Mouse (Mus musculus) cerebellum, adult 9-11 months (tissue): Measurements from ENCODE around the gene Nfkbie.

Experiments used
- DNase-seq: peaks from one replicate; pipeline ENCODE4 v3.0.0; 2022

Gene Nfkbie

GRCm38 (mm10) chr17:45555452-45556106 lies at the start of gene Nfkbie:
Gene Nfkbie (plus strand): TSS chr17:45555703.
- DNase-seq, result peak; percentile 93

GRCm38 (mm10) chr17:45505941-45506465 lies 49.5 kb upstream of the Nfkbie start:
- peak; percentile 66 for DNase-seq

DNA sequence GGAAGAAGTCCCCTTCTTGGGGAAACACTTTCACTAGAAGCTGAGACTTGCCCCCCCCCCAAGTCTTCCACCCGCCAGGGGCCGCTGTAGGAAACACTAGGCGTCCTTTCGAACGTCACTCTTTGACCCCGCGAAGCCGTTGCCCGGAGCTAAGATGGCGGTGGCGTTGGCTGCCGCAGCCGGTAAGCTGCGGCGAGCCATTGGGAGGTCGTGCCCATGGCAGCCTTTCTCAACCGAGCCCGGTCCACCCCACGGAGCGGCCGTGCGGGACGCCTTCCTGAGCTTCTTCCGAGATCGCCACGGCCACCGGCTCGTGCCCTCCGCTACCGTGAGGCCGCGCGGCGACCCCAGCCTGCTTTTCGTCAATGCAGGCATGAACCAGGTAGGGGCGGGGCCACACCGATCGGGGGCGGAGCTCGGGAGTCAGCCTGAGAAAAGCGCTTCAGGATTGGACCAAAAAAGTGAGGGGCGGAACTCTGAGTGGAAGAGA lies 48.8 kb upstream of the Nfkbie start, which contains the start of gene Aars2:
TSS of gene Aars2 (plus strand) at position 142 of the 490 bp plus-strand sequence.
- peak; percentile 93 for DNase-seq

- DNase-seq, result no peak
Measured at GRCm38 (mm10) chr17:45510871-45511270, 44.6 kb upstream of the Nfkbie start.

DNA sequence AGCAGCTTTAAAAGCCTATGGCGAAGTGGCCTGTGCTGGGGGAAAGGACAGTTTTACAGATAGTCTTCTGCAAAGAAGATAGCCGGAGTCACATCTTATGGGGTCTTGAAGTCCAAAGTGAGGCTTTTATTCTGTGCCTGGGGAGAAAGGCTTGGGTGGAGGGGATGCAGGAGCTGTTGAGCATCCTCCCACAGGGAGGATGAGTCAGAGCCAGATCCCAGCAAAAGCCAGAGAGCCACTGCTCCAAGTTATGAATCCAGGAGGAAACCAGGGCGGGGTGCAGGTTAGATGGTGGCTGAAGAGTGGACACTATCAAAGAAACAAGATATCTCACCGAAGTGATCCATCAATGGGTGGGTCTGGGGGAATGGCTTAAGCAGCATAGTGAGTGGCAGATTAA lies 43.7 kb upstream of the Nfkbie start:
- no peak for DNase-seq

GRCm38 (mm10) chr17:45515204-45515726 lies 40.2 kb upstream of the Nfkbie start:
- peak; percentile 61 for DNase-seq

DNA sequence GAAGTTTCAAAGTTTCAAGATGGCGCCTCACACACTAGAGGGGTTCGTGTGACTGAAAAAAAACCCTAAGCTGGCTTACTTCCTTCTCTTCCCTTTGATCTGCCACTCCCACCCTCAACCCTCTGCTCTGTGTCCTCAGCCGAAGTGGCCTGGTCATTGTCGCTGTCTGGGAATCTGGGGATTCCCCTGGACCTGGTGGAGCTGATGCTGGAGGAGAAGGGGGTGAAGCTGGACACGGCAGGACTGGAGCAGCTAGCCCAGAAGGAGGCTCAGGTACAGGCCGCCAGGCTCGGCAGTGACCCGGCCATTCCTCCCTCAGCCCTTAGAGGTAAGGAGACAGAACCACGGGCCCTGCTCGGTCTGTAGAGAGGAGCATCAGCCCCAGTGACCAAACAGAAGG lies 39.7 kb upstream of the Nfkbie start:
- DNase-seq, result peak; percentile 55

DNA sequence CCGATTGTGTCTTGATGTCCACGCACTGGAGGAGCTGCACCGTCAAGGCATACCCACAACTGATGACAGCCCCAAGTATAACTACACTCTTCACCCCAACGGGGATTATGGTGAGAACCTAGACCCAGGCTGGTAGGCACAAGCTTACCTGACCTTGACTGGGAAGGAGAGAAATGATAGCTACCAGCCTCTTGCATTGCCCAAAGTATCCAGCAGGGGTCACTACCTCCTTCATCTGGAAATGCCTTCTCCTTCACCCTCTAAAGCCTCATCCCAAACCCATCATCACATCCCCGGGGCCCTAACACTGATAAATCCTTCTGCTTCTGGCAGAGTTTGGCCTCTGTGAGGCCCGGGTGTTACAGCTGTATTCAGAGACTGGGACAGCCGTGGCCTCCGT lies 39.0 kb upstream of the Nfkbie start:
- DNase-seq, result peak; percentile 90

GRCm38 (mm10) chr17:45517135-45517534 lies 38.4 kb upstream of the Nfkbie start:
- peak; percentile 68 for DNase-seq

- DNase-seq, result peak; percentile 69
Measured at GRCm38 (mm10) chr17:45517549-45518215, 37.8 kb upstream of the Nfkbie start.

DNA sequence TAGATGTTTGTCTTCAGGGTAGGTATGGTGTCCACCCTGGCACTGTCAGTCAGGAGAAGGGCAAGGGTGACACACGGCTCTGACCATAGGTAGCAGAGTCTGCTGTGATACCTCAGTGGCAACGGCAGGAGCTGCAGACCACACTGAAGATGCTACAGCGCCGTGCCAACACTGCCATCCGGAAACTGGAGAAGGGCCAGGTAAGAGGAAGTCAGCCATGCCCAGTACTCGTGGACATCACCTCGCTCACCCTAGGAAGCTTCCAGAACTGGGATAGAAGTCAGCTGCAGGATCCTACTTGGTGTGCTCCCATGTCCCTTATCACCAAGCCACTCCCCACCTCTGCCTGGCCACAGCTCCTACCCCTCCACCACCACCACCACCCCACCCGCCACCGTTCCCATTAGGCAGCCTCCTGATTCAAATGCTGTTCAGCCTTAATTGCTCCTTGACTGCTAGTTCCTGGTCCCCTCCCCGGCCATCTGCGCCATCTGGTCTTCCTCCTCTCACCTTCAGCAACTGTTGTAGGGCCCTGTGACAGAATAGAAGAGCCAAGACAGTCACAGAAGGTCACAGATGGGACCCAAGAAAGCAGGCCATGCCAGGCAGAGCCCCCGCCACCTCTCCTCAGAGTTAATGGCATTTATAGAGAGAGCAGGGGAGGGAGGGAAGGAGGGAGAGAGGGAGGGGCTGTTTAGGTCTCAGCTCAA lies 36.6 kb upstream of the Nfkbie start:
- DNase-seq, result peak; percentile 96

GRCm38 (mm10) chr17:45520136-45520535 lies 35.4 kb upstream of the Nfkbie start:
- peak; percentile 69 for DNase-seq

DNA sequence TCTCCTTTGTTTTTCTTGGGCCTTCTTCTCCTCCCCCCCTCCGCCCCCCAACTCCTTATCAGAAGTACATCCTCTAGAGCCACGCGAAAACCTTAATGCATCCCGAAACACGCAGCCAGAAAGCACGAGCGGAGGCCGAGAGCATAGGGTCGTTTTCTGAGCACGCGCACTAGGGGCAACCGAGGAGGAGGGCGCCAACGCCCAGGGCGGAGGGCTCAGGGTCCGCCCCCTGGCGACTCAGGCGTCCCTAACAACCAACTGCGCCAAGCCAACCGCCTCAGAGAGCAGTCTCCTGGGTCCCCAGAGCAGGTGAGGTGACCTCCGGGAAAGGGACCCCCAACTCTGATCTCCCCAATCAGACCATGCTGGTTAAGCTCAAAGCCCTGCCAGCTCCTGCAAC lies 32.2 kb upstream of the Nfkbie start, which contains the start of gene Tcte1:
TSS of gene Tcte1 (plus strand) at position 172 of the 400 bp plus-strand sequence.
- no peak for DNase-seq

DNA sequence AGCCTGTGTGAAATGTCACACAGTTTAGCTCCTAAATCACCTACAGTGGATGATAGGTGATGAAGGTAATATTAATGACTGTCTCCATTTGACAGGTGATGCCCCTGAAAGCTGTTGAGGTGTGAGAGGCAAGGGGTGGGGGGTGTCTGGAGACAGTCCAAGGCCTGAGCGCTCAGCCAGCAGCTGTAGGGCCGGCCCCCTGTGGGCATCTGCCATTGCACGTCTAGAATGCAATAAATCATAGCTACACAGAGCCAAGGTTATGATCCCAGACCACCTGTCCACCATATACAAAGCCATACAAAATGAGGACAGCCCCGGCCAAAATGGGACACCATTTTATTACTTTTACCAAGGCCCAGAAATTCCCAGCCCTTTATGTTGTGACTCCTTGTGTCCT lies 30.5 kb upstream of the Nfkbie start:
- peak; percentile 69 for DNase-seq

GRCm38 (mm10) chr17:45526571-45526970 lies 28.9 kb upstream of the Nfkbie start:
- peak; percentile 78 for DNase-seq

DNA sequence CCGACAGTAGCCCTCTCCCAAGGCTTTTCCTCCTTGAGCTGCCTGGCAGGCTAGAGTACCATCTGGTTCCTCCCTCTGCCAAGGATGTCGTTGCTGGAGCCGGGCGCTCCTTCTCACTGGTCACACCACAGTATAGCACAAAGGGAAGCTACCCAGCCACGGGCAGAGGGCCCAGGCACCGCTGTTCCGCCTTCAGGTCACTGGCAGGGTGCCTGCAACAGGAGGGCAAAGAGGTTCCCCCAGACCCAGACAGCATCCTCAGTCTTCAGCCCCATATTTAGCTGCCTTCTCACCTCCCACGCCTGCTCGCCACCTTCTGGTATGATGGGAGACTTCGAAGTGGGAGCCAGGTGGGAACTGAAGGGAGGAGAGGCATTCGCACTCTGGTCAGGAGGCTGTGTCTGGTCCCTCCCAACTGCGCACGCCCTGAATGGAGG lies 25.1 kb upstream of the Nfkbie start:
- DNase-seq, result peak; percentile 95

- peak; percentile 50 for DNase-seq
Measured at GRCm38 (mm10) chr17:45532896-45533295, 22.6 kb upstream of the Nfkbie start.

GRCm38 (mm10) chr17:45536264-45536663 lies 19.2 kb upstream of the Nfkbie start:
- no peak for DNase-seq

GRCm38 (mm10) chr17:45538394-45538793 lies 17.1 kb upstream of the Nfkbie start:
- DNase-seq, result no peak

DNA sequence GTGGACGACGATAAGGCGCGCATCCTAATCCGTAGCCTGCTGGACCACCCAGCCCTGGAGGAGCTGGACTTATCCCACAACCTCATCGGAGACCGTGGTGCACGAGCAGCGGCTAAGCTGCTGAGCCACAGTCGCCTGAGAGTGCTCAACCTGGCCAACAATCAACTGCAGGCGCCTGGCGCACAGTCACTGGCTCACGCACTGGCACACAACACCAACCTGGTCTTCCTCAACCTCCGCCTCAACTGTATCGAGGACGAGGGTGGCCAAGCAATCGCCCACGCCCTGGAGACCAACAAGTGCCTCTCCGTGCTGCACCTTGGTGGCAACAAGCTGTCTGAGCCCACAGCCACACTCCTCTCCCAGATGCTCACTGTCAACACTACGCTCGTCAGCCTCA lies 15.8 kb upstream of the Nfkbie start:
- DNase-seq, result peak; percentile 57

DNA sequence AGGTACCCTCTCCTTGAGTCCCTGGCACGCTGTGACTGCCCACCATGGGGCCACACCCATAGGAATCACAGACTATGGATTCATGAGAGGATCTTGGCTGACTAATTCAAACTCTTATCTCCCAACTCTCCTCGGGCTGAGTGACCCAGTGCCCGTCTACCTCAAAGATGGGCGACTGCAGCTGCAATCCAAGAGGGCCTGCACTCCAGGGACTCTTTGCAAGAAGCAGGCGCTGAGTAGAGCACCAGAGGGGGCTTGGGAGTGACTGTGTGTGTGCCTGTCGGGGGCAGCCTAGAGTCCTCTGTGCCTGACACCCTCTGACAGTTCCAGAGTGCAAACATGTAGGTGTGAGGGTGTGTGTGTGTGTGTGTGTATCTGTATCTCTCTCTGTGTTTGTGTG lies 13.4 kb upstream of the Nfkbie start:
- DNase-seq, result no peak

- peak; percentile 81 for DNase-seq
Measured at GRCm38 (mm10) chr17:45542705-45543104, 12.8 kb upstream of the Nfkbie start.

GRCm38 (mm10) chr17:45543115-45543514 lies 12.4 kb upstream of the Nfkbie start:
- DNase-seq, result peak; percentile 69
